Mouse (Mus musculus) liver, adult 2 months (tissue): ENCODE measurements around the gene Cfap157. TPM values are rescaled to one million over a fixed set of nuclear protein-coding genes. Genes with fewer than 3 reads are reported as not detected.

Experiments
- DNase-seq: peaks from one replicate; pipeline ENCODE4 v3.0.0-alpha.2; 2011; ENCODE audit warnings: low read depth, low spot score; ENCODE audit errors: extremely low read depth
- H3K27ac ChIP-seq: fragments of 200-500 bp; replicated peaks from 2 replicates; pipeline ENCODE4 v1.5.1; 2012; ENCODE audit warnings: low read depth, mild to moderate bottlenecking, control low read depth, inconsistent platforms, low read length; ENCODE audit not compliant: insufficient read depth
- H3K27me3 ChIP-seq: fragments of 200-500 bp; 2 replicates; pipeline ENCODE4 v1.6.1; 2012; ENCODE audit warnings: mild to moderate bottlenecking, moderate library complexity, low read length, inconsistent platforms; ENCODE audit not compliant: control insufficient read depth, insufficient read depth
- H3K36me3 ChIP-seq: fragments of 200-500 bp; 2 replicates; pipeline ENCODE4 v1.6.1; 2012; ENCODE audit warnings: low read length, inconsistent platforms; ENCODE audit not compliant: control insufficient read depth, insufficient read depth
- H3K4me1 ChIP-seq: fragments of 200-500 bp; 2 replicates; pipeline ENCODE4 v1.6.1; 2011; ENCODE audit warnings: low read length; ENCODE audit not compliant: control insufficient read depth, insufficient read depth
- H3K4me3 ChIP-seq: fragments of 200-500 bp; 2 replicates; pipeline ENCODE4 v1.5.1; 2011; ENCODE audit warnings: low read depth, mild to moderate bottlenecking, control low read depth, low read length, moderate library complexity; ENCODE audit not compliant: insufficient read depth
- H3K79me2 ChIP-seq: fragments of 200-500 bp; 2 replicates; pipeline ENCODE4 v1.6.1; 2012; ENCODE audit warnings: inconsistent platforms, mild to moderate bottlenecking, low read length, moderate library complexity; ENCODE audit not compliant: control insufficient read depth, insufficient read depth
- H3K9ac ChIP-seq: fragments of 200-500 bp; 2 replicates; pipeline ENCODE4 v1.6.1; 2012; ENCODE audit warnings: low read depth, mild to moderate bottlenecking, control low read depth, inconsistent platforms, low read length
- CTCF ChIP-seq: fragments of 200-500 bp; IDR thresholded peaks from 2 replicates; pipeline ENCODE4 v1.5.1; 2011; ENCODE audit warnings: low read depth, low read length, control low read depth
- POLR2A ChIP-seq: fragments of 200-500 bp; IDR thresholded peaks from 2 replicates; pipeline ENCODE4 v1.6.1; 2011; ENCODE audit warnings: low read length, control low read depth; ENCODE audit not compliant: insufficient read depth; ENCODE audit errors: extremely low read depth
- WGBS: fragments of 180-500 bp; shearing (Covaris S2); methylation state at CpG from one replicate; pipeline ENCODE4 v1.1.7; 2018; 5-methylcytosine and 5-hydroxymethylcytosine counted together
- polyA plus RNA-seq: library from polyadenylated mRNA; depleted of rRNA; stranded (reverse); fragments of >200 nt; gene quantifications from 2 replicates; pipeline ENCODE4 v1.2.3, GENCODE M21; 2012
- total RNA-seq: library from RNA; depleted of rRNA; stranded (reverse); fragments of >200 nt; gene quantifications from 2 replicates; pipeline ENCODE4 v1.2.3, GENCODE M21; 2014

The Cfap157 gene
- total and polyA plus RNA-seq, 2 experiments: not detected

DNA sequence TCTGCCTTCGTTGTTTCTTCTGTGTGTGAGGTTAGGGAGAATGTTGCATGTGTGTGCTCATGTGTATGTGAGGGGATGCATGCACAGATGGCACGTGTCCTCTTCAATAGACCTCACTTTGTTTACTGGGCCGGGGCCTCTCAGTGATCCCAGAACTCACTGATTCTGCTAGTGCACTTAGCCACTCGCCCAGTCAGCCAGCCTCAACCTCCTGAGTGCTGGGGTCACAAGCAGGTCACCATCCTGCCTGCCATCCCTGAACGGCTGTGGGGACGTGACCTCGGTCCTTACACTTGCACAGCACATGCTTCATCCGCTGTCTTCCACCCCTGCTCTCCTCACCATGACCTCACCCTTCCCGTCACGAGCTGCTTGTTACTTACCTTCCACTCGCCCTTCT is 38.9 kb upstream of the Cfap157 start:
- DNase-seq: no peak
- no peak overlapping the region for H3K4me3 ChIP-seq
- no peak overlapping the region for H3K9ac ChIP-seq
- no peaks in the 10 kb centered on the region for H3K36me3 ChIP-seq
- H3K4me1 ChIP-seq: peaks cover 2% of the 10 kb centered on the region; the same call in 1 of the 2 replicates
- H3K79me2 ChIP-seq: no peaks in the 10 kb centered on the region
- H3K27ac ChIP-seq: no peak overlapping the region
- H3K27me3 ChIP-seq: no peaks in the 10 kb centered on the region
- no peak for TF ChIP-seq POLR2A
- TF ChIP-seq CTCF: no peak
- WGBS: 68% methylated on average over 11 of the region's 11 CpGs

DNA sequence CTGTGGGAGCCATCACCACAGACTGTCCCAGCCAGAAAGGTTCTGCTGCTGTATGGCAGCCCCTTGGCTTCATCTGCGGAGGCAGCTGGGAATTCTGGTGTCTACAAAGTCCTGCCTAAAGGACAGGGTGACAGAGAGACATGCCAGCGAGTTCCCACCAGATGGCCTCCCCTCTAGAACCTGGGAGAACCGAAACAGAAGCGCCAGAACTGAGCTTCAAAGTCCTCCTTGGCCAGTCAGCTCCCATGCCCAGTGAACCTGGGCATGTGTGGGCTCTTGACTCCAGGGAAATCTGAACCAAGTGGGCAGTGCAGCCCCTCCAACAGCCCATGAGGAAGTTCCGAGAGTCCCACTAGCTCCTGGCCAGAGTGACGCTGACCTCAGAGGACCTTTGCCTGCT is 38.4 kb upstream of the Cfap157 start:
- no peak overlapping the region for H3K27ac ChIP-seq
- WGBS: 78% methylated on average over 6 of the region's 6 CpGs
- no peak for DNase-seq
- peaks cover 2% of the 10 kb centered on the region; the same call in 1 of the 2 replicates for H3K4me1 ChIP-seq
- H3K79me2 ChIP-seq: no peaks in the 10 kb centered on the region
- no peaks in the 10 kb centered on the region for H3K36me3 ChIP-seq
- TF ChIP-seq CTCF: no peak
- TF ChIP-seq POLR2A: no peak
- H3K4me3 ChIP-seq: no peak overlapping the region
- H3K9ac ChIP-seq: no peak overlapping the region
- no peaks in the 10 kb centered on the region for H3K27me3 ChIP-seq

DNA sequence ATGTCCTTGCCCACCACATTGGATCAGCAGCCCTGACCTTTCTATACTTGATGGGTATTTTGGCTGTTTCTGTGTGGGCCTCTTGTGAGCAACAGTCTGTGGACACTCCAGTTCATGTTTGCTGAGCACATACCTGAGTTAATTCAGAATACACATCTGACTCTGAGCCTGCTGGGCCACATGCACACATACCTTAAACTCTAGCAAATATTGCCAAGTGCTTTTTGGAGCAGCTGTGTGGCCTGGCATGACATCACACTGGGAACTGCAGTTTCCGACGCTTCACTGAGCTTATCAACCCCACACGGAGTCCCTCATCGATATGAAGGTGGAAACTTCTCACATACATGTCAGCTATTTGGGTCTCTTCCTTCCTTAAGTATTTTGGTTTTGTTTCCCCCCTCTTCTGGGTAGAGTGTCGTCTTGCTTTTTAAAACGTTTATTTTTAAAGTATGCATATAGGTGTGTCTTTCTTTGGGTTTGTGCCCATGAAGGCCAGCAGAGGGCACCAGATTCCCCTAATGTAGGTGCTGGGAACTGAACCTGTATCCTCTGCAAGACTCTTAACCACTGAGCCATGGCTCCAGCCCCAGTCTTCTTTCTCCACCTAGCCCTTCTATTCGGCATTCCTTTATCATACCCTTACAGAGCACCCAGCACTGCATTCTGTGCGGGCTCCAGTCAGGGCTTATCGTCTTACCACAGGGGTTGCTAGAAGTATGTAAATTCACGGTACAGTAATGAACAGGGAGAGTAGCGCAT is 37.0 kb upstream of the Cfap157 start:
- H3K9ac ChIP-seq: no peak overlapping the region
- TF ChIP-seq CTCF (peak; percentile 50; the same call in 1 of the 2 replicates), POLR2A (no peak)
- no peaks in the 10 kb centered on the region for H3K27me3 ChIP-seq
- WGBS: 60% methylated on average over 11 of the region's 11 CpGs
- H3K4me1 ChIP-seq: peaks cover 2% of the 10 kb centered on the region; the same call in 1 of the 2 replicates
- H3K36me3 ChIP-seq: no peaks in the 10 kb centered on the region
- DNase-seq: peak; percentile 24
- H3K27ac ChIP-seq: no peak overlapping the region
- no peaks in the 10 kb centered on the region for H3K79me2 ChIP-seq
- H3K4me3 ChIP-seq: no peak overlapping the region

DNA sequence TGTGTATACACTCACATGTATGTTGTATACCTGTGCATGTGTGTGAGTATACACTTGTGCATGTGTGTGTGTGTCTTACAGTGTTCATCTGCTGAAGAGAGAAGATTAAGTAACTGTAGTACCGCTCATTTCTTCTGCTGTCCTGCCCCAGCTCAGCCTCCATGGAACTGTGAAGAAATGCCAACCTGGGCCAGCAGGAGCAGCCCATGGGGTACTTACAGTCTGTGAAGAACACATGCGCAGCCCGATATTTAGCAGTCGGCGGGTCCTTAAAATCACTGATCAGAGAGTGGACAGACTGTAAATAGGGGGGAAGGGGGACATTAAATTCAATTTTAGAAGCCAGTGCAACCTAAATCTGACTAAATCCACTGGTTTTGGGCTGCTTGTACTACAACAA is 34.0 kb upstream of the Cfap157 start:
- WGBS: 97% methylated on average over 5 of the region's 5 CpGs
- no peak overlapping the region for H3K4me3 ChIP-seq
- TF ChIP-seq POLR2A (no peak), CTCF (no peak)

DNA sequence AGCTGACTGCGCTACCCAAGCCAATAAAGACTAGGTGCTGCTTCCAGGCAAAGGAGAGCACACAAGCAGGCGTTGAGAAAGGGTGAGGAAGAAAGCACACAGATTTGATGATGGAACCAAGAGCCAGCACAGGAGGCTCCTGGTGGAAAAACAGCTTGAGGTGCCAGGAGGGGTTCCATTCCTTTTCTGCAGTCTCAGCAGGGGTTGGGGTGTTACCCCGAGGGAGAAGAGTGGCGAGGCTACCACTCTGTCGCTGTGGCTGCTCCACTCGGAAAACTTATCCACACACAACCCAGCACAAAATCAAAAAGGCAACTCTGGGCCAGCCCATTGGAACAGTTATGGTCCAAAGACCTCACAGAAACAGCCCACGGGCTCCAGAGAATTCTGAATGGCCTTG is 33.4 kb upstream of the Cfap157 start:
- WGBS: 87% methylated on average over 7 of the region's 7 CpGs
- no peaks in the 10 kb centered on the region for H3K4me1 ChIP-seq
- H3K4me3 ChIP-seq: no peak overlapping the region
- no peak overlapping the region for H3K27ac ChIP-seq
- no peaks in the 10 kb centered on the region for H3K27me3 ChIP-seq
- no peaks in the 10 kb centered on the region for H3K79me2 ChIP-seq
- no peaks in the 10 kb centered on the region for H3K36me3 ChIP-seq
- H3K9ac ChIP-seq: no peak overlapping the region
- TF ChIP-seq CTCF (no peak), POLR2A (no peak)
- DNase-seq: no peak

More for the DNA sequence above, 34.0 kb upstream of the Cfap157 start:
- H3K27ac ChIP-seq: no peak overlapping the region
- H3K27me3 ChIP-seq: no peaks in the 10 kb centered on the region
- H3K36me3 ChIP-seq: no peaks in the 10 kb centered on the region
- DNase-seq: no peak
- no peak overlapping the region for H3K9ac ChIP-seq
- no peaks in the 10 kb centered on the region for H3K4me1 ChIP-seq
- H3K79me2 ChIP-seq: no peaks in the 10 kb centered on the region

DNA sequence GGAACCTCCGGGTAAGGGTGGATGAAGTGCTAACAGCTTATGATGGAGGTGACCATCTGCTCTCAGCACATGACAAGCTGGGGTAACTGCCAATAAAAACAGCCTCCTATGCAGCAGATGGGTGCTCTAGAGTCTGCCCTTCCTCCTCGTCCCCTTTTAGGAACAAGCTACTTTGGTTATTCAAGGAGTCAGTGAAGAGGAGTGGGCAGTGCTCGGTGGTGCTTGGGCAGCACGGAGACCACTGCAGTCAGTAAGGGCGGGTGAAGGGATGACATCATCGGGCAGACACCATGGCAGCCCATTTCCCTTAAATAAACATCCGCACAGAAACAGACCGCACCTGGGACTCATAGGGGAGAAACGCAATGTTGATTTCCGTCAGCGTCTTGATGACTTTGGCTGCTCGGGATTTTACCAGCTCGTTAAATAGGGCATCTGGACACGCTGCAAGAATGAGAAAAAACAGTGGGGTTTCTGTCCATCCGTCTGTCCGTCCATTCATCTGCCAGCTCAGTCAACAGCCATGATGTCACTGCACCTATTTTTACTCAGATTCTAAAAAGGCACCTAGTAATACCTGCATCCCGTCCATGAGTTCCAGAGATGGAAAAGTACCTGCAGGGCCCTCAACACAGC is 32.8 kb upstream of the Cfap157 start:
- TF ChIP-seq POLR2A (no peak), CTCF (no peak)
- Histone ChIP-seq H3K27me3 (no peaks in the 10 kb centered on the region), H3K4me1 (no peaks in the 10 kb centered on the region), H3K36me3 (no peaks in the 10 kb centered on the region), H3K27ac (no peak overlapping the region), H3K9ac (no peak overlapping the region), H3K4me3 (no peak overlapping the region), H3K79me2 (no peaks in the 10 kb centered on the region)
- no peak for DNase-seq
- WGBS: 68% methylated on average over 17 of the region's 17 CpGs
